Mouse (Mus musculus): Measurements from ENCODE around the gene Flvcr1.

Flvcr1 gene

DNA sequence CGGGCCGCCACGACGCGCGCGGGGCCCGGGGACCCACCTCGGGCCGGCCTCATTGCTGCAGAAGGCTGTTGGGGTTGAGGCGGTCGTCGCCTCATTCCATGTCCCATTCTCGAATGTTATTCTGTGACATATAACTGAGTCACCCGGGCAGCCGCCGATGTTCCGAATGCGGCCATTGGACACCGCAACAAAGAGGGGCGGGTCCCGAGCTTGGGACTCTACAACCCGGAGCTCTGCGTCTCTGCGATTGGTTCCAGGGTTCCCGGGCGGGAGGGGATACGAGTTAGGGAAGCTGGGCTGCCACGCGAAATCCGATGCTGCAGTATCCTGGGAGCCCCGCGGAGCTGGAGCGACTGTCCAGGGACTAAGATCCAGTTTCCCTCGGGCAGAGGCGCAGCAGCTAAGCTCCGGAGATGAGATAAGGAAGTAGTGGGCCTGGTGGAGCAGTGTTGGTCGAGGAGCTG, 46.8 kb downstream of the Flvcr1 start, which contains the start of gene Vash2:
Gene Vash2, minus strand, starts transcription at position 197 of the 464 bp plus-strand sequence.
- peak; percentile 59 for DNase-seq (ENCODE audit: low read depth)

DNA sequence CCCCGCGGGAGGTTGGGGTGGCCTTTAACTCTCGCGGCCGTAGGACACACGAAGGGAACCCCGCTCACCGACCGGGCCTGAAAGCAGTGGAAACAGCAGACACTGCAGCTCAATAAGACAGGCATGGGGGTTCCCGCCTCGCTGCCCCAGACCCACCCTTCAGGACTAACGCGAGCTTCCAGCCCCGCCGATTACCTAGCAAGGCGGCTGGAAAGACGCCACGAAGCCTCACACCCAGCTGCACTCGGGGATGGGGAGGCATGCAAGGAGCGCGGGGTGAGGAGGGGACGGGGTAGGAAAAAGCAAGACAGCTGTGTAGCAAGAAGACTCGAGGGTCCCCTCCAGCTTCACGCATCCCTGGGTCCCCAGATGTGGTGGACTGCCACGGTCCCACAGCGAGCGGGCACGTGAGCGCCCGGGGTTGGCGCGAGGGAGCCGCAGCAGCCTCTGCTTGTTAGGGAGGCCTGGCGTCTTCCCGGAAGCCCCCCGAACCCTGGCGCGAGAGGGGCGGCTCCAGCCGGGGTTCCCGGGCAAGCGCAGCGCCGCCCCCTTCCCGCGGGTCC, 47.4 kb downstream of the Flvcr1 start:
- DNase-seq (ENCODE audit: low read depth) = no peak

DNA sequence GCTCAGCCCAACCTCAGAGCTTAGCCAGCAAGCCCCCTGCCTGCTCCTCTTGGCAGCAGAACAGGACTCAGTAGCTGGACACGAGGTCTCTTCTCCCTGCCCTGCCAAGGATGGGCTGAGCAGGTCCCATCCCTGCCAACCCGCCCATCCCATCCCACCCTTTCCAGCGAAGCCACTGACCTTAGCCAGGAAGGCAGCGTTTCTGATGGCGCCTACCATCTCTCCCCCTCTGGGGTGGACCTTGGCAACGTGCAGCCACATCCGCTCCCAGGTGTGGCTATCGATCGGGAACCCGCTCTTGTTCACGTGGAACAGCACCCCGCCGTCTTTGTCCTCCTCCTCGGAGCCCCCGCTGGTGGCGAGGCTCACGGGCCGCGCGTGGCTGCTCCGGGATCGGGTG, 48.0 kb downstream of the Flvcr1 start:
- no peak for DNase-seq (ENCODE audit: low read depth)

DNA sequence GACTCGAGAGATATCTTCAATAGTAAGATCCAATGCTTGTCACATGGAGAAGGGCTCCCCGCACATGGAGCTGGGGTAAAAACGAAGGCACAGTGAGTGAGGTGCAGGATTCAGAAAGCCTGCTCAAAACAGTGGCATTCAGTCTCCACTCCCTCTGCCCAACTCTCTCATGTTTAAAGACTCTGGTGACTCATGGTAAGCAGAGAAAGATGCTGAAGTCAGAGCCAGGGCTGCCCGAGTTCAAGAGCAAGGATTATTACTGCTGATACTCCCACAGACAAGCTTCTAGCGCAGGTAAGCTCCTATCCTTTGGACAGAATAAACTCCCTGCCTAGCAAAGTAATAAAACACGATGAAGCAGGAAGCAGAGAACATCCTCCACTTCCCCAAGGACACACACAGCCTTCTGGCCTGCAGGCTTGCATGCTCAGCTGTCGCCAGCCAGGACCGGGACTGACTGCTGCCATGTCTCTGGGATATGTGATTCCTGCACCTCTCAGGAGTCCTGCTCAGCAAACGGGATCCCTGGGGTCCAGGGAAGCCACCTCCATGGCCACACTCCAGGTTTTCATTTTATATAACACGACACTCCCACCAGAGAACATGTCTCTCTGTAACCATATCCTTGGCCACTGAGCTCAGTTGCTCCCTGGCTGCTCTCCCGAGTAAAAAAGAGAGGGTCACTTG, 48.9 kb downstream of the Flvcr1 start:
- DNase-seq (ENCODE audit: low read depth) = no peak

DNA sequence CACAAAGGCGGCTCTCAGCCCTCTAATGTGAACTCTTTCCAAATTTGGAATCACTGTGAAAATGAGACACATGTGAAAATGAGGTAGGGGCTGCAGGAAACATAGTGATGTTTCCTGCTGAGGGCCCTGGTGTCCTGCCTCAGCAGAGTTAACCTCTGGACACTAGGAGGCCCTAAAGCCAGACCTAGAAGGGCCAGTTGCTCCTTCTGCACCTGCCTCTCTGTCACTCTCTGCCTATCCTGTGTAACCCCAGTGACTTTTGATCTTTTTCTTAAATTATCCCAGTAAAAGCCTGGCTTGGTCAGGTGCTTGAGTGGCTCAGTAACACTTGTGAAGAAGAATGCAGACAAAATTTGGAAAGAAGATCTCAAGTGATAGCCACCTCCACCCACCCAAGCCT, 51.1 kb downstream of the Flvcr1 start:
- DNase-seq (ENCODE audit: low read depth) = no peak

DNA sequence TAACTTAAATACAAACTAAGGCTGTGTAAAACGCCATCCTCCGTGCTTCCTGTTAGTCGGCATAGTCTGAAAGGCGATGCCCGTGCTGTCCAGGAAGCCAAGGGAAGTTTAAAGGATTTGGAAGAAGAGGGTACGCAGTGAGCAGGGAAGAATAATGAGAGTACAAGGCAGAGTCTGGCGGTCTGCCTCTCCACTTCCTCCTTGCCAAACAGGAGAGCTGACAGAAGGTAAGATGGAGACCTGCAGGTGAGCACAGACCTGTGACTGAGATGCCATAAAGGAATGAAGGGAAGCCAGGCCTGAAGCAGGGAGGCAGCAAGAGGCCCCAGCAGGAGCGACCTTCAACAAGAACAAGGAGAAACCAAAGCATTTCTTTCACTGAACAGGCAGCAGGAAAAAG, 51.8 kb downstream of the Flvcr1 start:
- no peak for DNase-seq (ENCODE audit: low read depth)

DNA sequence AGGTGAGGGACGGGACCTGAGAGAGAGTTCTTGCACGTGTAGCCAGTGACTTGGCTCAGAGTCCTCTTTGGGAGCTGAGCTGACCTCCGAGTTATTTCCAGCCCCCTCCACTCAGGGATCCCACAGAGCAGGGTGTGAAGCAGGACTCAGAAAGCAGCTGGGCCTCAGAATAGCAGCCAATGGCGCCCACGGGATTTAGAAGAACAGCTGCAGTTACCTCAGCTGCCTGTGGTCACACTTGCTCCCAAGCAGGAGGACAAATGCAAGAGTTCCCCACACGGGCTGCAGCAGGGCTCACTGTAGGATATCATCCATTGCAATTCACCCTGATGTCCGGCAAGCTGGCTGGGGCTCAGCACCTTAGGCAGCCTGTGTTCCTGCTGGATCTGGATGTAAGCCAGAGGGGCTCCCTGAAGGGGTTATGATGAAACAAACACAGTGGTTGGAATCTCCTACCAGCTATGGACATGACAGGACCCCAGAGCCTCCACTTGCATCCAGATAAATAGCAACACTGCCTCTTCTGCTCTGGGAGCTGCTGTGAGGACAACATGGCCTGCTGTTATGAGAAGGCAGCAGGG, 53.3 kb downstream of the Flvcr1 start:
- no peak for DNase-seq (ENCODE audit: low read depth)

DNA sequence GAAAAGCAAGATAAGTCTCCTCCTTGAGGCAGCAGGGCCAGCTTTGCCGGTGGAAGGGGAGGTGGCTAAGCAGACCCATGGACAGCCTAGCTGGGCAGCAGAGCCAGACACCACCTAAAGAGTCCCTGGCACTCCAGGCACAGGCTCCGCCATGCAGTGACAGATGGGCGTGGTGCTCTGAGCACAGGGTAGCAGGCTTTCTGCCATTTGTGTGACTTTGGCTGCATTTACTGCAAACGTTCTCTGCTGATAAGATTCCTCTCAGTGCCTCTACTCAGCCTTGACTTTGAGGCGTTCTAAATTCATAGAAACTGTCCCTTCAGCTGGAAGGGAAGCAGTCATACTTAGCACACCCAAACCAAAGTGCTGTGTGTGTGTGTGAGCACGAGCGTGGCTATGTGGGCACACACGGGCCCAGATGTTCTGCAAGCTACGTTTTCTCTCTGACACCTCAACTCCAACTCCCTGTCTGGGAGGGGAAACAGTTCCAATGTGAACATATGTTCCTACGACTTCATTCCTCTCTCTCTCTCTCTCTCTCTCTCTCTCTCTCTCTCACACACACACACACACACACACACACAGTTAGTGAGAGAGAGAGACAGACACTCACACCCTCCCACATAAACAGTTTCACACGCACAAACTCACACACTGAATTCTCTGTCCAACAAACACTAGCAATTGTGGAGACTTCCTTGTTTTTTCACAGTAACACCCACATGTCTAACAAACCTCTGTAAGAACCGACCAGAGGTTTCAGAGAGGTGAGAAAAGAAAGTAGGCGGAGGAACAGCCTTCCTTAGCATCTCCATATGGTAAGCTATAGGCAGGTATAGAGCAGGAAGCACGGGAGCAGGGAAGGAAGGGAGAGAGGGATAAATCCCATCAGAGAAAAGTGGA, 54.0 kb downstream of the Flvcr1 start:
- DNase-seq (ENCODE audit: low read depth) = no peak

DNA sequence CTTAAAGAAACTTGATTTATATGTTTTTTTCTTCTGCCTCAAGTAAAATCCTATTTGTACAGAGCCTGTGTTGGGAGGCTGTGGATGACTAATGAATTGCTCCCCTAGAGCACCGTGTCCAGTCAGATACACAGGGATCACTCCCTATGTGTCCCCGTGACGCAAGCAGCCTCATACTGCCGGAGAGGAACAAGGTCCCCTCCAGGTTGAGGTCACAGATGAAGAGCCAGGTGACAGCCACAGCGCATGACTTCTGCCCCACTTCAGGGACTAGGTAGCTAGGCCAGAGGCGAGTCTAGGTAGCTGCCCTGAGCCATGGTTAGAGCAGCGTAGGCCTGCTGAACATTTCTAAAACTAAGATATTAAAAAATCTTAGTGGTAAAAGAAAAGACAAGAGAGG, 57.9 kb downstream of the Flvcr1 start:
- DNase-seq (ENCODE audit: low read depth) = no peak

DNA sequence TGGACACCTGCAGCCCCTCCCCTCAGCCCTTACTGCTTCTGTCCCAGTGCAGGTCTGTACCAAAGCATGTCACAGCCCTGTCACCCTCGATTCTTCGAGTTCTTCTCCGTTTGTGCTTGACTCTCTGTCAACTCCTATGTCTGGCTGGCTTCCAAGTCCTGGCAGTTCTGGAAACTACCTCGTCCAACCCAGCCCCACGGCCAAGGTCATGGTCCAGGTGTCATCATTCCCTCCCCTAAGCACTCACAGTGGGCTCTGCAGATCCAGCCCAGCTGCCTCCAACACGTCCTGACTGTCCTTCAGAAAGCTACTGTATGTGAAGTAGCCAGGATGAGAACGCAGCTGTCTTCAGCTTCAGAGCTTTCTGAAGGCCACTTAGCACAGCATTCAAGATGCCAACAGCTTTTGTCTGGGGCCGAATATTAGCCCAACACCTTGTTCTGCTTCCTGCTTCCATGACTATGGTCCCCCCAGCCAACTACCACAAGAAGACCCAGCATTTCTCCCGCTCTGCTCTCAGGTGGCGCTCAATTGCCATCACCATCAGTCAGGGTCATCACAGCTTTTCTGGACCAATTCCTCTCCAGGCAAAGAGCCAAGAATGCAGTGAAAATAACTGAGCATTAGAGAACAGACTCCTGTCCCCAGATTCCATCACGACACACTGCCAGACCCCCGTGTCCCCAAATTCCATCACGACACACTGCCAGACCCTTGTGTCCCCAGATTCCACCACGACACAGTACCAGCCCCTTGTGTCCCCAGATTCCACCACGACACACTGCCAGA, 60.8 kb downstream of the Flvcr1 start:
- DNase-seq (ENCODE audit: low read depth) = no peak

DNA sequence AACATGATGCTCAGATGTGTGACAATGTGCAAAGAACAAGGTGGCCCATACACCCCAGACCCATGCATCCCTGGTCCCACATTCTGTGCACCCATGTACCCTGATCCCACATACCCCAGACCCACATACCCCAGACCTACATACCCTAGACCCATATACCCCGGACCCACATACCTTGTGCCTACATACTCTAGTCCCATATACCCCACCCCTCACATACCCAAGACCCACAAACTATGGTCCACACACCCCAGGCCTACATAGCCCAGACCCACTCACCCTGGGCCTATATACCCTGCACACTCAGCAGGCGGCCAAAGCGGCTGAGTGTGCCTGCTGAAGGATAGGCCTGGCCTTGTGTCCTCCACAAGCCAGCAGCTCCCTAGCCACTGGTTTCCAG, 63.2 kb downstream of the Flvcr1 start:
- DNase-seq (ENCODE audit: low read depth) = no peak

DNA sequence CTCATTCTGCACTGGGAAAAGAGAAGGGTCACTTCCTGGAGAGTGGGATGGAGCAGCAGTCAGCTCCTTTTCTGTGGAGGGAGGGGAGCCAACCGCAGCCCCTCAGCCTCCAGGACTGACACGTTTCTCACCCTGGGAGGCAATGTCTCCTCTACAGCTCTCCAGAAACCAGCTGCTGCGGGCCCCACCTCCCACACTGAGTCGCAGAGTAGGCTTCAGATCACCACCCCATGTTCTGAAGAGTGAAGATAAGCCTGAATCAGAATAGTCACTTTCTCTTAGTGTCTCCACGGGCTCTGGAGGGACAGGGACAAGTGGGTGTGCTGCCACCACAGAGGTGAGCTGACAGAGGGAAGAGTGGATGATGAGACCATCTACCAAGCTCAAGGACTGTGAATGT, 67.1 kb downstream of the Flvcr1 start:
- DNase-seq (ENCODE audit: low read depth) = no peak

Measured in c-Kit-positive CD71-negative TER-119-negative erythroid progenitor cells, embryonic 14.5 days (primary cell).